Mouse (Mus musculus) heart, embryonic 15.5 days (tissue): ENCODE measurements around the gene Slc25a13. TPM values are rescaled to one million over a fixed set of nuclear protein-coding genes. Genes with fewer than 3 reads are reported as not detected.
A peak's percentile ranks its signal among the peaks of the same experiment; 100 is the strongest.
"Not testable (repeated sequence)": the region's sequence is repeated elsewhere in the genome, so short reads cannot be mapped to it uniquely, and the experiment has no call there.

Experiments used
- ATAC-seq: fragments of 200-750 bp; cut with Nextera tagmentation; replicated peaks from 2 replicates; pipeline ENCODE4 v1.8.0; 2017; ENCODE audit warnings: low read depth, moderate TSS enrichment; ENCODE audit not compliant: insufficient number of reproducible peaks, insufficient read depth, low FRiP score
- H3K27ac ChIP-seq: fragments of 300-500 bp; sonication (generic); 2 replicates; pipeline ENCODE4 v1.5.1; 2015; ENCODE audit warnings: mild to moderate bottlenecking, inconsistent platforms
- H3K27me3 ChIP-seq: fragments of 300-500 bp; sonication (generic); 2 replicates; pipeline ENCODE4 v1.6.1; 2015; ENCODE audit warnings: inconsistent platforms
- H3K36me3 ChIP-seq: fragments of 300-500 bp; sonication (generic); 2 replicates; pipeline ENCODE4 v1.6.1; 2015; ENCODE audit warnings: mild to moderate bottlenecking, inconsistent platforms
- H3K4me1 ChIP-seq: fragments of 300-500 bp; sonication (generic); replicated peaks from 2 replicates; pipeline ENCODE4 v1.6.1; 2015; ENCODE audit warnings: inconsistent platforms
- H3K4me2 ChIP-seq: fragments of 300-500 bp; sonication (generic); 2 replicates; pipeline ENCODE4 v1.6.1; 2015; ENCODE audit warnings: inconsistent platforms, mild to moderate bottlenecking, moderate library complexity
- H3K4me3 ChIP-seq: fragments of 300-500 bp; sonication (generic); 2 replicates; pipeline ENCODE4 v1.5.1; 2015; ENCODE audit warnings: mild to moderate bottlenecking, inconsistent platforms
- H3K9ac ChIP-seq: fragments of 300-500 bp; sonication (generic); 2 replicates; pipeline ENCODE4 v1.6.1; 2015; ENCODE audit warnings: mild to moderate bottlenecking, inconsistent platforms
- H3K9me3 ChIP-seq: fragments of 300-500 bp; sonication (generic); replicated peaks from 2 replicates; pipeline ENCODE4 v1.6.1; 2016; ENCODE audit warnings: inconsistent platforms
- WGBS: fragments of 180-500 bp; shearing (Covaris S2); methylation state at CpG from one replicate; pipeline ENCODE4 v1.1.7; 2015; ENCODE audit warnings: mixed read lengths; 5-methylcytosine and 5-hydroxymethylcytosine counted together
- polyA plus RNA-seq: library from polyadenylated mRNA; unstranded; fragments of >200 nt; fragmentation: Nextera tagmentation; extraction: Ambion mirVana; gene quantifications from 2 replicates; pipeline ENCODE4 v1.2.1, GENCODE M21; 2015

Slc25a13 gene
- polyA plus RNA-seq, 1 experiment from 2014 or later = 54.3 TPM

DNA sequence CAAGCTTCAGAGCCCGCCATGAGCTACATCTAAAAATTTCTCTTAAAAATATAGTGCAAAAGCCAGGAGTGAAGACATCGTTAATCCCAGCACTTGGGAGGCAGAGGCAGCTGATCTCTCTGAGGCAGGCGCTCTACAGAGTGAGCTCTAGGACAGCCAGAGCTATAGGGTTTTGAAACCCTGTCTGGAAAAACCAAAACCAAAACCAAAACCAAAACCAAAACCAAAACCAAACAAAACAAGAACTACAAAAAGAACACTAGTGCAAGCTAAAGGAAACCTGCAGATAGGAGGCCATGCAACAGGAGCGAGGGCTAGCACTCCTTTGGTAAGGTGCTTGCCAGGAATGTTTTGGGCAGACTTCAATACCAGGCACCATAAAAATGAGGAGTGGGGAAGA, 30.5 kb downstream of the Slc25a13 start:
- no peak overlapping the region for H3K9ac ChIP-seq
- H3K9me3 ChIP-seq = no peaks in the 10 kb centered on the region
- H3K4me2 ChIP-seq = no peak overlapping the region
- WGBS = 54% methylated on average over 4 of the region's 4 CpGs
- no peaks in the 10 kb centered on the region for H3K36me3 ChIP-seq
- no peaks in the 10 kb centered on the region for H3K27me3 ChIP-seq
- H3K27ac ChIP-seq = peak overlapping the region; percentile 16; the same call in 1 of the 2 replicates
- H3K4me3 ChIP-seq = no peak overlapping the region
- ATAC-seq = no peak
- peaks cover 26% of the 10 kb centered on the region for H3K4me1 ChIP-seq

DNA sequence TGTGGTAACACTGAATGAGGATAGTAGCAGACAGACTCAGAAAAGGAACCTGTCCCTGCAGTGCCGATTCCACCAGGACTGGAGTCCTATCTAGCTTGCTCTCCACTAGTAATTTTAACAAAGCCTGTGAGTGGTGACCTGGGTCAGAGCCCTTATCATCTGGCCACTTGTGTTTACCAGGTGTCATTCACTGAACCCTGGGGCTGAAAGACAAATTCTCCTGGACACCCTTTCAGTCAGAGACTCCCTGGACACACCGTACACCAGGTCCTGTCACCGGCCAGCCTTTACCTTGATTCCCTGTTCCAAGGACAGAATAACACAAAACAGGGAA, 31.3 kb downstream of the Slc25a13 start:
- Histone ChIP-seq H3K27ac (peak overlapping the region; percentile 84), H3K4me1 (peaks cover 26% of the 10 kb centered on the region), H3K27me3 (no peaks in the 10 kb centered on the region), H3K9me3 (no peaks in the 10 kb centered on the region), H3K4me2 (peak overlapping the region; percentile 24), H3K9ac (no peak overlapping the region), H3K36me3 (no peaks in the 10 kb centered on the region), H3K4me3 (no peak overlapping the region)
- no peak for ATAC-seq
- 36% methylated on average over 3 of the region's 3 CpGs for WGBS

DNA sequence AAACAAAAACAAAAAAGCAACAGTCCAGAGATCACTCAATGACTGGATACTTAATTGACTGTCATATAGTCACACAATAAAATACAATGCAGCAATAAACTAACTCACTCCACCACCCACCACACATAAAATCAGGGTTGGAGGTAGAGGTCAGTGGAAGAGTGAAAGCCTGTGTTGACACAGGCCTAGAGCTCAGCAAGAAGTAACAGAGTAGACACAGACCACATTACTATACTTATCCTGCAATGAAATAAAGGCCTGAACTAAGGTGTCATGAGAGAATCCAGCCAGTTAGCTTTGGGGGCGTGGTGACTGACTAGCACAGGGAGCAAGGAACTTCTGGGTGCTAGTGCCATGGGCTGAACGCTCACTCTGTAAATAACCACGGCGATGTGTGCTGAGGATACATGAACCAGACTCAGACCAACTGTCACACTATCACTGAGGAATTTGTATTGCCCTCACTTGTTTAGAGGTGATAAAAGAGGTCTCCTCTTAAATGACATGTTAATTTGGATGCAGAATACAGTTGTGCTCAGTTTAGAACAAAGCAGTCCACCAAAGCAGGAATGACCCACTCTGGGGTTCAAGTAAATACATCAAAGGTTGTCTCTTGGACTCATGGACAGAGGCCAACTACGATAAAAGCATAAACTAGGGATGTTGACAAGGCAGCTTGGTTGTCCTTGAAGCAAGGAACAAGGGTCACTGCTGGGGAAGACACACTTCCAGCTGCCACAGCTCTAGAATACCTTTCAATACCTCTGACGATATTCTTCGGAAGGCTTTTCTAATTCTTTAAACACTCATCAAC, 31.8 kb downstream of the Slc25a13 start:
- Histone ChIP-seq H3K9me3 (no peaks in the 10 kb centered on the region), H3K27me3 (no peaks in the 10 kb centered on the region), H3K27ac (peak overlapping the region; percentile 84), H3K9ac (no peak overlapping the region), H3K36me3 (no peaks in the 10 kb centered on the region; the same call in 1 of the 2 replicates), H3K4me3 (no peak overlapping the region), H3K4me1 (peaks cover 26% of the 10 kb centered on the region), H3K4me2 (peak overlapping the region; percentile 24)
- WGBS = 32% methylated on average over 7 of the region's 7 CpGs
- ATAC-seq = peak; percentile 90

DNA sequence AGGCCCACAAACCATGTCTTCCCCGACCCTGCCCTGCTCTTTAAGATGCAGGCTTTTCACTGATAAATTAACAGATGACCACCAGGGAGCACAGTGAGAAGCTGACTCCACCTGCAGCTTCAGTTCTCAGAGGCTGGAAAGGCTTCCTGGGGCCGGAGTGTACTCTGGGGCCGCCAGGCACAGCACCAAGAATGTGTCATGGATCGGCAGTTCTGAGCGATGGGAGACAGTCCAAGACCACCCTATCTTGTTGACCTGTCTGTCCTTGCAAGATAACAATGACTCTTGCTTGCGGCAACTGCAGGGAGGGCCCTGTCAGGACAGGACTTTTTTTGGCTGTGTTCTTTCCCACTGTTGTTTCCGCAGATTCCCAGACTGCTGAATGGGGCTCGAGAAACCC, 33.4 kb downstream of the Slc25a13 start:
- Histone ChIP-seq H3K27ac (peak overlapping the region; percentile 78), H3K4me1 (peaks cover 26% of the 10 kb centered on the region), H3K9ac (no peak overlapping the region), H3K36me3 (peaks cover 7% of the 10 kb centered on the region; the same call in 1 of the 2 replicates), H3K4me2 (peak overlapping the region; percentile 49), H3K4me3 (no peak overlapping the region), H3K27me3 (no peaks in the 10 kb centered on the region), H3K9me3 (no peaks in the 10 kb centered on the region)
- WGBS = 18% methylated on average over 8 of the region's 8 CpGs
- 0 out of 2 replicates have a peak, but pooled peaks have one; percentile 32 for ATAC-seq

DNA sequence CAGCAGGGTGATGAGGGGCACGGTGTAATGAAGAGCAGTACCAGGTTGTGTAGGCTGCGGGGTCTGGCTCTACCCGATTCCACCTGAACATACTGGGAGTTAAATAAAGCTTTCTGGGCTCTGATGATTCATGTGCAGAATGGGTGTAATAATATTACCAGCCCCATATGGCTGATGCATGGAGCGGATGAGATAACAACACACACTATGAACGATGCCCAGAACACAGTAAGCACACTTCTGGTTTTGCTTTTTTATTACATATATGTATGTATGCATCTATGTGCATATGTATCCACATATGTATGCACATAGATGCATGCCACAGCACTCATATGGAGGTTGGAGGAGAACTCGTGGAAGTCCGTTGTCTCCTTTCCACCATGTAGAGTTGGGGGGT, 34.8 kb downstream of the Slc25a13 start:
- Histone ChIP-seq H3K4me1 (peaks cover 20% of the 10 kb centered on the region), H3K27me3 (no peaks in the 10 kb centered on the region), H3K4me3 (no peak overlapping the region), H3K36me3 (peaks cover 7% of the 10 kb centered on the region; the same call in 1 of the 2 replicates), H3K27ac (no peak overlapping the region), H3K4me2 (no peak overlapping the region), H3K9me3 (no peaks in the 10 kb centered on the region), H3K9ac (no peak overlapping the region)
- no peak for ATAC-seq
- 90% methylated on average over 7 of the region's 7 CpGs for WGBS

DNA sequence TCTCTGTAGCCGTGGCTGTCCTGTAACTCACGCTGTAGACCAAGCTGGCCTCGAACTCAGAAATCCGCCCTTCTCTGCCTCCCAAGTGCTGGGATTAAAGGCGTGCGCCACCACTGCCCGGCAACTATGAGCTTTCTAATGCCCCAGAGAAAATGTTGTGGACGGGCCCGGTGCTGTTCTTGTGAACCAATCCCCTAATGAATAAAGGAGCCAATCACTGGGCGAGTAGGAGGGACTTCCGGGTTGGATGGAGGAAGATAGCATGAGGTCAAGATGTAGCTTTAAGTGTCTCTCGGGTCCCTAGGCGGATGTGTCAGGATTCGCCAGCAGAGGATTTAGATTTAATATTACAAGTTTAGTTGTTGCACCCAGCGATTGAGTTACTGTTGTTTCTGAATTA, 38.6 kb downstream of the Slc25a13 start:
- not testable (repeated sequence) for H3K9ac ChIP-seq, H3K27ac ChIP-seq, ATAC-seq, H3K36me3 ChIP-seq, H3K4me2 ChIP-seq, H3K4me3 ChIP-seq, H3K9me3 ChIP-seq, H3K27me3 ChIP-seq
- WGBS = 94% methylated on average over 15 of the region's 15 CpGs
- peaks cover 15% of the 10 kb centered on the region for H3K4me1 ChIP-seq

DNA sequence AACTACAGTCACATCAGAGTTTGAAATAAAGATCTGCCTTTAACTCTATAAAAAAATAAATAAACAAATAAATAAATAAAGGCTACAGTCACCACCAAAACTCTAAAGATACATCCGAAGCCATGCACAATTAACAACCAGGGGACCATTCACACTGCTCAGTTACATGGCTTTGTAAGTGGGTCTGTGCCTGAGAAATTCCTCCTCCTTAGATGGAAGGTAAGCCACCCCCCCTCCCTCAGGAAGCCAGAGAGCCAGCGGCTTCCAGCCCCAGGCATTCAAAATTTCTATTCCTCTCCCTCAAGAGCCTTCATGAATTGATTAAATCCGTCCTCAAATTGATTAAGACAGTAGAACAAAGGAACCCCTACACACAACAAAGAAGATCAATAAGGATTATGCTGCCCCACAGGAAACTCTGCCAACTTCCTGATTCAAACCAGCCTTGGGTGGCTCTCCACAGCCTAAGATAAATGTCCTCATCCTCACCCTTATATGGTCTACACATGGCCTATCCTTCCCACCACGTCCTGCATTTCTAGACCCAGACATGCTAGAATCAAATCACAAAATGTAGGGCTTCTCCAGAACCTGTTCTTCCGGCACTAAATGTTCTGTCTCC, 41.5 kb downstream of the Slc25a13 start:
- H3K27ac ChIP-seq = 0 out of 2 replicates have a peak overlapping the region, but pooled peaks have one; percentile 15
- 55% methylated on average over 5 of the region's 5 CpGs for WGBS
- no peak overlapping the region for H3K4me2 ChIP-seq
- H3K4me1 ChIP-seq = peaks cover 9% of the 10 kb centered on the region
- no peaks in the 10 kb centered on the region for H3K27me3 ChIP-seq
- H3K9me3 ChIP-seq = no peaks in the 10 kb centered on the region
- H3K9ac ChIP-seq = no peak overlapping the region
- H3K36me3 ChIP-seq = peaks cover 7% of the 10 kb centered on the region; the same call in 1 of the 2 replicates
- no peak overlapping the region for H3K4me3 ChIP-seq
- no peak for ATAC-seq

DNA sequence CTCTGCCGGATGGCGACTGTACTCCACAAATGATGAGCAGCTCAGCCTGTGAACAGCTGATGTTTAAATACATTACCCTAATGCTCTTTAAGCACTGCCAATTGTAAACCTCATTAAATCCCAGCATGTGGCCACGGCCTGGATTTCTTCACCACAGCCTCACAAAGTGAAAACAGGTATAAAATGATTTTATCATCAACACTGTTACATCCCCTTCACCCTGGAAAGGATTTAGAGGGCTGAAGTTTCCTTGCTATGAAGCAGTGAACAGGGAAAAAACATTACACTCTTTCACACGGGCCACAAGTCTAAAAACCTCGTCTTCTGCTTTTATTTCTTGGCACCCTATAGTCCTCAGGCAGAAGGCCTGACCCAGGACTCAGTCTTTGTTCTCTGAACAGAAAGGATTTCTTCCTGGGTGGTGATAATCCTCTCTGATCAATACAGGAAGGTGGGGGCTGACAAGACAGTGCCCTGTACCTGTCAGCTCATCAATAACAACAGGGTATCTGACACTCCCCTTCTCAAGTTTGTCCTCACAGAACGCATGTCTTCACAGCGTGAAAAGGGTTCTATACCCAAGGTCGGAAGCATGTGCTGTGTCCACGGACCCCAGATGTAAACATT, 42.9 kb downstream of the Slc25a13 start:
- Histone ChIP-seq H3K9me3 (no peaks in the 10 kb centered on the region), H3K4me2 (no peak overlapping the region), H3K9ac (no peak overlapping the region), H3K4me1 (peaks cover 13% of the 10 kb centered on the region), H3K27me3 (no peaks in the 10 kb centered on the region), H3K4me3 (no peak overlapping the region), H3K36me3 (peaks cover 3% of the 10 kb centered on the region; the same call in 1 of the 2 replicates), H3K27ac (no peak overlapping the region)
- 59% methylated on average over 9 of the region's 9 CpGs for WGBS
- no peak for ATAC-seq

DNA sequence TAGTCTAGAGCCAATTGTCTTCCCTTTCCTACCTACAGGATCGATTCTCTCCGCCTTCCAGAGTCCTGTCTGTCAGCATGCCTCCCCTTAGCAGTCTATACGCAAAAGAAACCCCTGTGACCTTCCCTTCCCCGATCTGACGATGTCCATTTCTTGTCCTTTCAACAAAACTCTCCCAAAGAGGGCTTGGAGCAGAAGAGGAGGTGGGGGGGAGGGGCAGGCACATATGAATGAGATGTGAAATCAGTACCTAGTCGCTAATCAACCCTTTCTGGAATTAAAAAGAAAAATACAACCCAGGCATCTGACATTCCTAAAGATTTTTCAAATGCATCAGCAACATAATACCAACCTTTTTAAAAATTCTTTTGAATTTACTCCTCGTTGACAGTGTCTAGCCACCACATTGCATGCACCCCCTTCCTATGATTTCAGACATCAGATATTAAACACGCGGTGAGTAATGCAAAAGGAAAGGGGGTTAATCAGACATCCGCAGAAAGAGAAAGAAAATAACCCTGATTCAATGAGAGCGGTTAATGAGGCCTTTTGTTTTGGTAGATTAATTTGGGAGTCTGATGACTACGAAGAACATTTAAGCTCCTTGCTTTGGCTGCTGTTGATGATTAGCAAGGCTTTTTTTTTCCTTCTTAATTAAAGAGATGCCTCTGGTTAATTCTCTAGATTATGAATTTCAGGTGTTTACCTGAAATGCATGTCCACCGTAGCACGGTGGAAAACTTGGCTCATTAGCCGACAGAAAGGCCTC, 43.6 kb downstream of the Slc25a13 start:
- H3K4me3 ChIP-seq = no peak overlapping the region
- H3K9ac ChIP-seq = no peak overlapping the region
- H3K4me1 ChIP-seq = peaks cover 20% of the 10 kb centered on the region
- H3K9me3 ChIP-seq = no peaks in the 10 kb centered on the region
- H3K27ac ChIP-seq = no peak overlapping the region
- H3K36me3 ChIP-seq = no peaks in the 10 kb centered on the region
- no peaks in the 10 kb centered on the region for H3K27me3 ChIP-seq
- ATAC-seq = no peak
- WGBS = 49% methylated on average over 15 of the region's 15 CpGs
- H3K4me2 ChIP-seq = no peak overlapping the region

DNA sequence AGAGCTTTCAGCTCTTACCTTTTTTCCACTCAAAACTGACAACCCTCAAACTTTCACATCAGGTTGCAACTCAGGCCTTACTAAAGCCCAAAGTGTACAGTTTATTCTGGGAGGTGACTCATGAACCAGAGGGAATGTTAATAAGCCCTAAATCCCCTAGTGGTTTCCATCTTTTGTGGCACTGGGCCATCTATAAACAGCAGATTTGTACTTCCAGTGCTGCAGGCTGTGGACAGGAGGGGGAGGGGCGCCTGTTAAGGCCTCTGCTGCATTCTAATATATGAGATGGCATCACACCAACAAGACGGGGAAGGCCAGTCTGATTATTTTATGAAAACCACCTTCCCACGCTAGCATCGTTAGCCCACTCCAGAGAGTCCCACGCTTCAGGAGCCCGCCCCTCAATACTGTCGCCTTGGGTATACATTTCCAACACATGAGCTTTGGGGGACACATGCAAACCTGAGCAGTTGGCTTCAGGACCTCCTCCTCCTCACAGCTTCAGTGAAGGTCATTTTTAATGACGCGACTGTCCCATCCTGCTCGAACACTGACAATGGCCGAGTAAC, 48.3 kb downstream of the Slc25a13 start:
- Histone ChIP-seq H3K4me1 (peaks cover 21% of the 10 kb centered on the region), H3K9ac (no peak overlapping the region), H3K27me3 (no peaks in the 10 kb centered on the region), H3K4me2 (0 out of 2 replicates have a peak overlapping the region, but pooled peaks have one; percentile 21), H3K27ac (peak overlapping the region; percentile 74), H3K36me3 (no peaks in the 10 kb centered on the region), H3K4me3 (no peak overlapping the region), H3K9me3 (no peaks in the 10 kb centered on the region)
- peak; percentile 55; the same call in 1 of the 2 replicates for ATAC-seq
- 61% methylated on average over 11 of the region's 11 CpGs for WGBS
